Mouse (Mus musculus): ENCODE data around the gene Zdhhc7.

GRCm38 (mm10) chr8:120114315-120114841 lies 13.1 kb upstream of the Zdhhc7 start:
- TF ChIP-seq CTCF (IDR thresholded peaks at IDR 0.05; ENCODE audit: borderline replicate concordance, insufficient read depth, low read depth, low read length): no peak
- no peak for TF ChIP-seq POLR2A (IDR thresholded peaks at IDR 0.05; ENCODE audit: borderline replicate concordance, insufficient read depth, low read length)
